Mouse (Mus musculus): Measurements from ENCODE around the gene Fgfr2.

DNA sequence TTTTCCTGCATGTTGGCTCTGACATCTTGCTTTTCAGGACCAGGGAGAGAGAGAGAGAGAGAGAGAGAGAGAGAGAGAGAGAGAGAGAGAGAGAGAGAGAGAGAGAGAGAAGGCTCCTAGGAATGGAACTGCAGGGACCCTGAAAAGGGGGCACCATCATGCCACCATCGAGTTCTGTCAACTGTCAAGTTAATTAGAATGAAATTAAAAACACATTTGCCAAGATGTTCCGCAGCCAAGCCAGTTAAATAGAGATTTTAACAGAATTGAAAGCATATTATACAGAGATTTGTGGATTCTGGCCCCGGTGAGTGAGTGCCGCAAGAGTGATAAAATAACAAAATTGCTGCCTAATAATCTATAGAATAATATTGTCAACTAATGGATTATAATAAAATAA, 1400.8 kb downstream of the Fgfr2 start:
- TF ChIP-seq MAFK (IDR thresholded peaks at IDR 0.05; ENCODE audit: insufficient read depth, low read depth, low read length) (no peak), CHD2 (IDR thresholded peaks at IDR 0.05; ENCODE audit: low read depth, low read length) (no peak), HCFC1 (IDR thresholded peaks at IDR 0.05; ENCODE audit: borderline replicate concordance, insufficient read depth, low read length) (no peak)
